Mouse (Mus musculus): ENCODE data around the gene Npy5r. TPM values are rescaled to one million over a fixed set of nuclear protein-coding genes. Genes with fewer than 3 reads are reported as not detected.

Gene Npy5r
- polyA plus RNA-seq, 1 experiment = not detected

DNA sequence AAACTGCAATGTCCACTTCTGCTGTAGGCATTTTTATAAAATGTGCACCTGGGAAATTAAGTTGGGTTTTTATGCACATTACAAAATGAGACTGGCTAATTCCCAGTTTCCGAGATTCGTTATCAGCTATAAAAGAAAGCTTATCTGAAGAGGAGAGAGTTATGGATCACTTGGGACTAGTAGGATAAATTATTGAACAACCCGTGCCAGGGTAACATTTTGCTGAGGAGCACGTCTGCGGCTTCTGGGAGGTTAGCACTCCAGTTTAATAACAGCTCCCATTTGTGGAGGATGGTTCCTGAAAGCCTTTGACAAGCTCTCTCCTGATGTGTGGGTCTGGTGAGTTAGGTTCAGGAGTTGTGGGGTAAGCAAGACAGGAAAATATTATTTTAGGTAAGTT lies 2.5 kb upstream of the Npy5r start:
- Histone ChIP-seq H3K27me3 (ENCODE audit: control insufficient read depth) (peaks cover 19% of the 10 kb centered on the region), H3K36me3 (ENCODE audit: control insufficient read depth) (no peaks in the 10 kb centered on the region), H3K4me1 (ENCODE audit: control insufficient read depth) (no peaks in the 10 kb centered on the region), H3K9me3 (ENCODE audit: control insufficient read depth, low read length) (peaks cover 2% of the 10 kb centered on the region; the same call in 1 of the 2 replicates), H3K4me3 (replicated peaks) (no peak overlapping the region)
- no peak for TF ChIP-seq TAL1 (IDR thresholded peaks at IDR 0.05; ENCODE audit: low read length)
- TF ChIP-seq GATA1 (IDR thresholded peaks at IDR 0.05; ENCODE audit: low read length) = no peak

DNA sequence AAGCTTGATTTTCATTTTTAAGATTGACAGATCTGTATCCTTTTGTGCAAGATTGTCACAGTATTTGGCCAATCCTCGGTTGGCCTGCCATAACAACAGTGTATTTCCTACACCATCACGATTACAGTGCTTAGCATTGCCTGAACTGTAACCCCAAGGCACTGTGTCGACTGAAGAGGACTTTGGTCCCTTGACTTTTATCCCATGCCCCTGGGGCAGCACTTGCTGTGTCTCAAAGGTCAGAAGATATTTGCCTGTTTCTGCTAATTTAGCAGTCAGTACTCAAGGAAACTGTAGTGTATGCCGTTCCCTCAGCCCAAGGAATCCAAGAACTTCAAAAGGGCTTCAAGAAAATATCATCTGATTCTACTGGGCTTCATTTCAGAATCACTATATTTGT lies 871 bp upstream of the Npy5r start:
- Histone ChIP-seq H3K36me3 (ENCODE audit: control insufficient read depth) (no peaks in the 10 kb centered on the region), H3K4me1 (ENCODE audit: control insufficient read depth) (no peaks in the 10 kb centered on the region), H3K27me3 (ENCODE audit: control insufficient read depth) (peaks cover 19% of the 10 kb centered on the region), H3K9me3 (ENCODE audit: control insufficient read depth, low read length) (peaks cover 2% of the 10 kb centered on the region; the same call in 1 of the 2 replicates), H3K4me3 (replicated peaks) (no peak overlapping the region)
- TF ChIP-seq TAL1 (IDR thresholded peaks at IDR 0.05; ENCODE audit: low read length) (no peak), GATA1 (IDR thresholded peaks at IDR 0.05; ENCODE audit: low read length) (no peak)

DNA sequence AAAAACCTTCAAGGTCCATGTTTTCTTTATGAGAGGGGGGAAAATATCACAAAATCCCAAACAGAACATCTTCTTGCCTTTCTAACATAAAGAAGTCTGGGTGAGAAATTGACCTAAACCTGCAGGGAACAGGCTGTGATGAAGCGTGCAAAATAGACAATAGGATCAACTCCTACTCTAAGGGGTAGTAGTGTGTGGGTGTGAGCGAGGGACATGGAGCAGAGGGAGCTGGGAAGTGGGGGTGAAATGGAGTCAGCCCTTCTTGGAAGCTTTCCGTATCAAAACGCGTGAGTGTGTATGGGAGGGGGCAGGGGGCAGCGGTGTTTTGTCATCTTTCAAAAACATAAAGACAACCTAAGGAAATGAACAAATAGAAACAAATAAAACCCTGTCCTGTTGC lies 467 bp upstream of the Npy5r start:
- Histone ChIP-seq H3K27me3 (ENCODE audit: control insufficient read depth) (peaks cover 19% of the 10 kb centered on the region), H3K4me3 (replicated peaks) (no peak overlapping the region), H3K4me1 (ENCODE audit: control insufficient read depth) (no peaks in the 10 kb centered on the region), H3K36me3 (ENCODE audit: control insufficient read depth) (no peaks in the 10 kb centered on the region), H3K9me3 (ENCODE audit: control insufficient read depth, low read length) (peaks cover 2% of the 10 kb centered on the region; the same call in 1 of the 2 replicates)
- no peak for TF ChIP-seq TAL1 (IDR thresholded peaks at IDR 0.05; ENCODE audit: low read length)
- no peak for TF ChIP-seq GATA1 (IDR thresholded peaks at IDR 0.05; ENCODE audit: low read length)

DNA sequence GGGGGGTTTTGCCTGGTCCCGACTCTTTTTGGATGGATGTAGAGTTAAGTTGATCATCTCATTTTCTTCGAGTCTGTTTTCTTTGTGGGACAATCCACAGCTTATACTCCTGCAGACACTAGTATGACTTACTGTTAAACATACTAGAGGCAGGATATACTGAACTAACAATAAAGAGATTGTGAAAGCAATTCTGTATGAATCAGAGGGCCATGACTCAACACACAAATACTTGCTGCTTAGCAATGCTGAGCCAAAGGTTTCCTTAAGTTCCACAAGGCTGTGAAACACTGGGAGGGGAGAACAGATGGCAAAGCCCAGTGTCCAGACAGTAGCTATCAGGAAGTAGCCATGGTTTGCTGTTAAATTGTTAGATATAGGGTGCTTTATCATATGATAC lies 6.7 kb downstream of the Npy5r start:
- no peaks in the 10 kb centered on the region; the same call in 1 of the 2 replicates for H3K9me3 ChIP-seq (ENCODE audit: control insufficient read depth, low read length)
- H3K27me3 ChIP-seq (ENCODE audit: control insufficient read depth) = no peaks in the 10 kb centered on the region
- H3K4me1 ChIP-seq (ENCODE audit: control insufficient read depth) = no peaks in the 10 kb centered on the region
- TF ChIP-seq TAL1 (IDR thresholded peaks at IDR 0.05; ENCODE audit: low read length) (no peak), GATA1 (IDR thresholded peaks at IDR 0.05; ENCODE audit: low read length) (no peak)
- H3K4me3 ChIP-seq (replicated peaks) = no peak overlapping the region
- no peaks in the 10 kb centered on the region for H3K36me3 ChIP-seq (ENCODE audit: control insufficient read depth)

DNA sequence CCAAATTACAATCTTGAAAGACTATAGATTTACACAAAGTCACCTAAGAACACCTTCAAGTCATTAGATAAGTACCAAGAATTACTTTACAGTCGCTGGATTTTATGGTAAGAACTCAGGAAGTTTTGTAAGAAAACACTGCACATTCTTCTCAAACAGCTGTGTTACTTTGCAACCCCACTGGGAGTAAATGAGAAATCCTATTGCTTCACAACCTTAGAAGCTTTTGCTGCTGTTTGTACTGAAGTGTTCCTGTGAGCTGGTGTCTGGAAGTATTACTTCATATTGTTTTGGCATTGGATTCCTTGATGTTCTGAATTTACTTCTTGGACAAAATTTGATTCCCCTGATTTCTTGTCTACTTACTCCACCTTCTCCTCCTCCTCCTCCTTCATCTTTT lies 57.2 kb downstream of the Npy5r start:
- TF ChIP-seq GATA1 (IDR thresholded peaks at IDR 0.05; ENCODE audit: low read length) (no peak), TAL1 (IDR thresholded peaks at IDR 0.05; ENCODE audit: low read length) (no peak)
- Histone ChIP-seq H3K27me3 (ENCODE audit: control insufficient read depth) (no peaks in the 10 kb centered on the region), H3K9me3 (ENCODE audit: control insufficient read depth, low read length) (peaks cover 9% of the 10 kb centered on the region; the same call in 1 of the 2 replicates), H3K4me3 (replicated peaks) (no peak overlapping the region), H3K36me3 (ENCODE audit: control insufficient read depth) (no peaks in the 10 kb centered on the region), H3K4me1 (ENCODE audit: control insufficient read depth) (no peaks in the 10 kb centered on the region)

Other genes starting within 250 kb of the Npy5r start
- 0.15 and 0.18 TPM in 2 replicates for gene Tma16, start 201.6 kb downstream of the Npy5r start, polyA plus RNA-seq (2012)
- gene Tktl2, start 176.4 kb downstream of the Npy5r start, polyA plus RNA-seq (2012) = not detected in 2 replicates
- gene Npy1r, start 9.1 kb upstream of the Npy5r start, polyA plus RNA-seq (2012) = not detected in 2 replicates
- gene Naf1, start 172.1 kb upstream of the Npy5r start, polyA plus RNA-seq (2012) = 0.20 and 0.43 TPM in 2 replicates